Mouse (Mus musculus) frontal cortex, postnatal 14 days (tissue): Measurements from ENCODE around the gene Pitpnc1.
A peak's percentile ranks its signal among the peaks of the same experiment; 100 is the strongest.

ENCODE experiments used
- DNase-seq, 2 experiments: peaks; one replicate each; pipeline ENCODE4 v3.0.0; 2022; ENCODE audit warnings: low spot score in 2 of 2

The Pitpnc1 gene

GRCm38 (mm10) chr11:107408886-107409285 is 61.6 kb downstream of the Pitpnc1 start:
- DNase-seq: no peak

DNA sequence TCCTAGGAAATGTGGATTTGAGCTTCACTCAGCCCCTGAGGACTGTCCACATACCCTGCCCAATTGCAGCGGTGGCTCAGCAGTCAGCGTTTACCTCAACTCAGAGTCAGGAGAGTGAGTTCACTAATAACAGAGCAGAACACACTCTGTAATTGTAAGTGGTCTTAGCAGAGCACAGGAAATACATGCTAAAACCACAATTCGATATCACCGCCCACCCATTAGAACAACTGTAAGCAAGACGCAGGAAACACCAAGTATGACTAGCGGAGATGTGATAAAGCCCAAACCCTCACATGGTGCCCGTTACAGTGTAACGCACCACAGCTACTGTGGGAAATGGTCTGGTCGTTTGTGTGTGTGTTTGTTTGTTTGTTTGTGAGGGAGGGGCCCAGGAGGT is 62.8 kb downstream of the Pitpnc1 start:
- no peak for DNase-seq

DNA sequence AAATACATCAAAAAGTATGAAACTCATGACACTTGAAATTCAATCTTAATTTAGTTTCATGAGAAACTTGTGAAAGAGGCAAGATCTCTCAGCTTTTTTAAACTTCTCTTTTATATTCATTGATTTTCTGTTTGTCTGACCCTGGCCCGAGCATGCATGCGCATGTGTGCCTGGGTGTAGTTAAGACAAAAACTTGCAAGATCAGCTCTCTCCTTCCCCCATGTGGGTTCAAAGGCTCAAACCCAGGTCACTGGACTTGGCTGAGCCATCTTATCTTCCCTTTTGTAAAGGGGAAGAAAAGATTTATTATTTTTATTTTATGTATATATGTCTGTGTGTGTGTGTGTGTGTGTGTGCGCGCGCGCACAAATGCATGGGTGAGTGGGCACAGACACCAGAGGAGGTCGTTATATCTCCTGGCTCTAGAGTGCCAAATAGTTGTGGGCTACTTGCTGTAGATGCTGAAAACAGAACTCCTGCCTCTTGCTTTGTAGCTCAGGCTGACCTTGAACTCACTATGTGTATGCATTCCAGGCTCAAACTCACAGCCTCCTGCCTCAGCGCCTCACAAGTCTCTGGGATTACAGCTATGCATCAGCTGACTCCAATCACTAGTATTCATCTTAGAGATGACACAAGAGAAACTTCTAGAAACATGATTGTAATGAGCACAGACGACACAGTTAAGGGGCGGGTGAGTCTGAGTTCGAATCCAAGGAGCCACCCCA is 64.7 kb downstream of the Pitpnc1 start:
- no peak for DNase-seq

- DNase-seq: no peak
Observed at GRCm38 (mm10) chr11:107403309-107403708, 67.2 kb downstream of the Pitpnc1 start.

DNA sequence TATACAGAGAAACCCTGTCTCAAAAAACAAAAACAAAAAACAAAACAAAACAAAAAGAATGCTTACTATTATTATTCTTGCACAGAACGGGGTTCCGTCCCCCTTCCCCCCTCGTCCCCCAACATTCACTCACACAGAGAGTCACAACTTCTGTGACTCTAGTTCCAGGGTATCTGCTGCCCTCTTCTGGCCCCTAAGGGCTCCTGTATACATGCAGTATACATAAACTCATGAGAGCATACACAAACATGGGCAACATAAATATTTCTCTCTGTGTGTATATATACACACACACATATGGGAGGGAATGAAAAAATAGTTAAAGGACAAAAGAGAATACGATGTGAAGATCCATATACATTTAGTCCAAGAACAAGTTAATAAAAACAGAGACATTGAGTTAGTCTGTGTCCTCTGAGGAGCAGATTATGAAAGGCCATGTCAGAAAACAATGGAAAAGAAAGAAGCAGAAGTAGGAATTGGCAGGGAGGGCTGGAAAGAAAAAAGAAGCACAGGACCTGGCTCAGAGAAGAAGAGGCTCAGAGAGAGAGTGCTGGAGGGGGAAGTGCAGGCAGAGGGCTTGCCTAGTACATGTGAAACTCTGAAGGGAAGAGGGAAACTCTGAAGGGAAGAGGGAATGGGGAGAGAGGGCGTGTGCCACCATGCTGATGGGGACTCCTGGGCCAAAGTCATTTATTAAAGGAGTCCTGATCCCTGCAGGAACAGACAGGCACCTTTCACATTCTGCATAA is 68.5 kb downstream of the Pitpnc1 start:
- DNase-seq: no peak

DNA sequence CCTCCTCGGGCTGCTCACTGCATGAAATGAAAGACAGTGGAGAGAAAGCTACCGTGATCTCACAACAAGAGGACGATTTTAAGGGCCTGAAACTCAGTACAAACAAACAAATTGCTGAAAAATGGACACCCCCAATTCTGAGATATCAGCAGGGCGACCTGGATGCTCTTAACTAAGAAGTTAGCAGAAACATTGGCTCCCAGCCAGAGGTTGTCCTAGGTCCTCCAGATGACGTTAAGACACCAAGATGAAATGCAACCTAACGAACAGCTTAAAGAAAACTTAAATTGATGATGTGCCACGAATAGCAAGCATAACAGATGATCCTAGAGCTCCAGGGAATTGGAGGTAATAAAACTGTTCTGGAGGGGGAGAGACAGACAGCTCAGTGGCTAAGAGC is 69.7 kb downstream of the Pitpnc1 start:
- DNase-seq: no peak

DNA sequence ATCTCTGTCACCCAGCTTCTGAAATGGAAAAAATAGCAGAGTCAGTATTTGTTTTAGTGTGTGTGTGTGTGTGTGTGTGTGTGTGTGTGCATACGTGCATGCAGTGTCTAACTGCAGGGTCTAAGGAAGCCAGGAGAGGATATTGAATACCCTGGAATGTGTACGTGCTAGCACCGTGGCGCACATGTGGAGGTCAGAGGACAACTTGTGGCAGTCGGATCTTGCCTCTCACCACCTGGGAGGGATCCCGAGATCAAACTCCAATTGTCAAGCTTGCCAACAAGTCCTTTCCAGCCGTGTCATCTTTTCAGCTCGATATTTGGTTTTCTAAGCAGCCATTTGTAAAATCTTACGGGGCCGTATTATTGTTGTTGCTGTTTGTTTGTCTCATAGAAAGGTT is 70.5 kb downstream of the Pitpnc1 start:
- no peak for DNase-seq

DNA sequence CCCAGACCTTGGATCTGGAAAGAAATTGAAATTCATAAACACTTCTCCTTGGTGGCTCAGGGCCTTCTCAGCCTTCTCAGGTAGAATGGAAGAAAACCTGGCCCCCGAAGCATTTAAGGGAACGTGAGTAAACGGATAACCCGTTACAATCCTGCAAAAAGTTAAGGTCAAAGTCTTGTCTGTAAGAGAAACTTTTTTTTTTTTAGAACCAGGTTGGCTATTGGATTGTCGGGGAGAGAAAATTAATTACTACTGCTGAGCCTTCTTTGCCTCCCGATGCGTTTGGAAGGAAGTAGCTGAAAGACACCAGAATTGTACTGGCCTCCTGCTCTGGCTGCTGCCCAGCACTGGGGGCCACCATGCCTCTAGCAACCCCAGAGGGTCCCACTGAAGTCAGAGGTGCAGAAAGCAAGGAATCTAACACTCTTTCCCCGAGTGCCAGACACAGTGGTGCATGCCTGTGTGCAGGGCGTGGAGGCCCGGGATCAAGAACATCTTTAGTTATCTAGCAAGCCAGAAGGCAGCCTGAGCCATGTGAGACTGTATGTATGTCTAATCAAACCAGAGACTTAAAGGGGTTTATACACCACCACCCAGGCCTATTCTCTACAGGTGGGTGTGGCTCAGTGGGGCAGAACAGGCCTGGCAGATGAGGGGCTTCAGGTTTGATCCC is 73.0 kb downstream of the Pitpnc1 start:
- DNase-seq: no peak

DNA sequence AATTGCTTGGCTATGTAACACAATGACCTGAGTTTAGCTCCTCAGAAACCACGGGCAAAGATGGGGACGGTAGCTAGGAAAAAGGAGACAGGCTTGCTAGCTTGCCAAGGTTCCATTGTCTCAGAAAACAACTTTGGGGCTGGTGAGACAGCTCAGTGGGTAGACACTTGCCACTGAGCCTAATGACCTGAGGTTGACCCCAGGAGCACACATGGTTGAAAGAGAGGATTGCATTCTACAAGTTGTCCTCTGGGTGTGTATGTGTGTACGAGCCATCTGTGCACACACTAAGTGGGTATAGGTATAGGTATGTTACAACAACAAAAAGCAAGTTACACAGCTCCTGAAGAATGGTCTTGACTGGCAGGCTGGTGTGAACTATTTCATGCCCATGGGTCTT is 76.3 kb downstream of the Pitpnc1 start:
- no peak for DNase-seq

DNA sequence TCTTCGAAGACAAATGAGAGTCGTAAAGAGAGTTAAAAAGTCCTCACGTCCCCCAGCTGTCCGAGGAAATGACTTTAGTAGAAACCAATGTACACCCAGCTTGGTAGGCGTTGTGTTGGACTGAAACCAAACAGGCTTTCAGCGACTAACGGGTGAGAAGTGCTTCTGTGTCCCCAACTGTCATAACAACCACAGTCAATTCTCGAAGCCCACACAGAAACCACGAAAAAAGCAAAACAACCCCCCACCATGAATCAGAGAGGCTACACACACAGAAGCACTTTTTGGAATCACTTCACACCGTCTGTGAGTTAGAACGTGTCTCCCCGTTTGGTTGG is 76.7 kb downstream of the Pitpnc1 start:
- no peak for DNase-seq

DNA sequence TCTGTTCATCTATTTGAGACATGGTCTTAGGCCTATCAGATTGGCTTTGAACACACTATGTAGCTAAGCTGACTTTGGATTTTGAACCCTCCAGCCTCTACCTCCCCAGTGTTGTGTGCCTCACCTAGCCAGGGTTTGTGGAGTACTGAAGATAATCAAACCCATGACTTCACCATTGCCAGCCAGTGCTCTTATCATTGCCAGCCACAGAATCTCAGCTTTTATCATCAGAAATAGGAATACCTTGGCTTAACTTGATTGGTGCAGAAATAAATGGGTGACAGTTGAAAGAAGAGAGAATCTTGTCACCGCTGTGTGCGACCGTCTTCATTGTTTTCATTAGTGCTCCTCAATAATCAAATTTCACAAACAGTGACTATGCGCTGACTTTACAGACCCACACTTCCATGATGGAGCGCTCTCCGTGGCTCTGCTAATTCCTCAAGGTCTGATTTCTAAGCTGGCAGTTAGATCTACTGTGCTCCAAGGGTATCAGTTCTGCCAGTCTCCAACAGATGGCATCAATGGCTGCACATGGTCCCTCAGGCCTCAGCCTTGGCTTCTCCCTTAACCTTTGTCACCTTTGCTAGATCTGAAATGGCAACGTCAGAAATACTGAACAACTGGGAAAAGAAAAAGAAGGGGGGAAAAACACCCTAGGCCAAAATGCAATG is 77.2 kb downstream of the Pitpnc1 start:
- DNase-seq: no peak

GRCm38 (mm10) chr11:107390540-107390939 is 80.0 kb downstream of the Pitpnc1 start:
- peak in 1 of 2 experiments; percentile 34 for DNase-seq

- no peak for DNase-seq
Observed at GRCm38 (mm10) chr11:107390001-107390400, 80.5 kb downstream of the Pitpnc1 start.

- no peak for DNase-seq
Observed at GRCm38 (mm10) chr11:107386481-107386880, 84.0 kb downstream of the Pitpnc1 start.

- DNase-seq: no peak
Observed at GRCm38 (mm10) chr11:107385306-107385705, 85.2 kb downstream of the Pitpnc1 start.

DNA sequence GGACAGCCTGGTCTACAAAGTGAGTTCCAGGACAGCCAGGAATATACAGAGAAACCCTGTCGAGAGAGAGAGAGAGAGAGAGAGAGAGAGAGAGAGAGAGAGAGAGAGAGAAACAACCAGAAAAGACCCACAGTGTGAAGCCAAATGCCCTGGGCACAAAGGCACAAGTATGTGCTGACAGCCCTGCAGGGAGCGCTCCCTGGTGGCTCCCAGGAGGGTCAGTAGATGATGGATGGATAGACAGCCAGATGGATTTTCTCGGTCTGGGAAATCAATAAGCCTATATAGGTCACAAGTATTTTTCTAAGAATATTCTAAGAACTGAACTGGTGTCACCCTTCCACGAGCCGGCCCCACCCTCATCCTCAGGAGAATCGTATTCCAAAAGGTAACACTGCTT is 86.5 kb downstream of the Pitpnc1 start:
- no peak for DNase-seq

DNA sequence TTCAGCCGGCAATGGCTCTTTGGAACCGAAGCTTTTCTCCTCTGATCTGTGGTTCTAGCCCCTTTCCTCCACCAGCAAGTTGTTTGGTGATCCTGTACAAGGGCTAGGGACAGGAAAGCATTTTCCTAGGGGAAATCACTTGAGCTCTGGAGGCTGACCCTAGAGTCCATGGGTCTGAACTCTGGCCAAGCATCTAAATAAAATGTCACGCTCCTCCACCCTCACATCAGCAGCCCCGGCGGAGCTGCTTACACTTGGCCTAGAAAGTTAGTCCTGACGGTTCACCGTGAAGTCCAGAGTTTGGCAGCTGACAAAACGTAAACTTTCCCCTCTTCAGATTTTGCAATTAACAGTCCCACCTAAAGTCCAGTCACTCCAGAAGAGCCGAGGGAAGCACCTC is 90.5 kb downstream of the Pitpnc1 start:
- DNase-seq: no peak

- no peak for DNase-seq
Observed at GRCm38 (mm10) chr11:107379089-107379845, 91.2 kb downstream of the Pitpnc1 start.

- no peak for DNase-seq
Observed at GRCm38 (mm10) chr11:107377326-107377725, 93.2 kb downstream of the Pitpnc1 start.

GRCm38 (mm10) chr11:107376272-107376671 is 94.2 kb downstream of the Pitpnc1 start:
- DNase-seq: no peak

GRCm38 (mm10) chr11:107375816-107376215 is 94.7 kb downstream of the Pitpnc1 start:
- DNase-seq: no peak

DNA sequence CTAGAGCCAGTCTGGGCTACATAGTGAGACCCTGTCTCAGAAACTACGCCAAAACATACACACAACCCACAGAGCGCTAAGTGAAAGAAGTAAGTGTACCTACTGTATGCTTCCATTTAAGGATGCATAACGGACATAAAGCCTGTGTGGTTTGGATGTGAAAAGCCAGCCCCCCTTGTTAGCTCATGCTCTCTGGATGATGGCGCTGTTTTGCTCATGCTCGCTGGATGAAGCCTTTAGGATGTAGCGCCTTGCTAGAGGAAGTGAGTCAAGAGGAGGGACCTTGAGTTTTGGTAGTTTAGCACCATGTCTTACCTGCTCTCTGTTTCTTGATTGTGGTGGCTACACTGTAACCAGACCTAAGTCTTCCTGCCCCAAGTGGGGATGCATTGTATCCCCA is 96.9 kb downstream of the Pitpnc1 start:
- no peak for DNase-seq
